Mouse (Mus musculus) neural tube, postnatal 0 days (tissue): ENCODE results near the gene Hecw2. TPM values are rescaled to one million over a fixed set of nuclear protein-coding genes. Genes with fewer than 3 reads are reported as not detected.

ENCODE experiments used
- microRNA-seq: library from miRNA; unstranded; fragments of <30 nt; microRNA quantifications from one replicate; pipeline ENCODE4, GENCODE M21; 2016
- polyA plus RNA-seq: library from polyadenylated mRNA; unstranded; fragments of >200 nt; fragmentation: Nextera tagmentation; extraction: Ambion mirVana; gene quantifications from 2 replicates; pipeline ENCODE4 v1.2.1, GENCODE M21; 2015

Hecw2 gene
- 7.3 and 7.5 TPM in 2 replicates for polyA plus RNA-seq

DNA sequence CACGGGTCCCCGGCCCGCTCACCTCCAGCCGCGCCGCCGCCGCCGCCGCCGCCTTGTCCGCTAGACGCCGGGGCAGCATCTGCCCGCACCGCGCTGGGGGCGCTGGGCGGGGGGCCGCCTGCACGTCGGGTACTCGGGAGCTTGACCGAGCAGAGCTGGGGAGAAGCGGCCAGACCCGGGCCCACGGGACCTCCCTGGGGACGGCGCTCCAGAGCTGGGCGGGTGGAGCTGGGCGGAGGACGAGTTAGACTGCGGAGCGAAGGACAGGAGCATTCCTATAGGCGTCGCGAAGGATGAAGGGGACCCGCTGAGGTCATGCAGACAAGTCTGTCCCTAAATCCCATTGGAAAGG lies at the start of gene Hecw2:
Hecw2 (minus strand) TSS at position 215 of the 352 bp plus-strand sequence.

DNA sequence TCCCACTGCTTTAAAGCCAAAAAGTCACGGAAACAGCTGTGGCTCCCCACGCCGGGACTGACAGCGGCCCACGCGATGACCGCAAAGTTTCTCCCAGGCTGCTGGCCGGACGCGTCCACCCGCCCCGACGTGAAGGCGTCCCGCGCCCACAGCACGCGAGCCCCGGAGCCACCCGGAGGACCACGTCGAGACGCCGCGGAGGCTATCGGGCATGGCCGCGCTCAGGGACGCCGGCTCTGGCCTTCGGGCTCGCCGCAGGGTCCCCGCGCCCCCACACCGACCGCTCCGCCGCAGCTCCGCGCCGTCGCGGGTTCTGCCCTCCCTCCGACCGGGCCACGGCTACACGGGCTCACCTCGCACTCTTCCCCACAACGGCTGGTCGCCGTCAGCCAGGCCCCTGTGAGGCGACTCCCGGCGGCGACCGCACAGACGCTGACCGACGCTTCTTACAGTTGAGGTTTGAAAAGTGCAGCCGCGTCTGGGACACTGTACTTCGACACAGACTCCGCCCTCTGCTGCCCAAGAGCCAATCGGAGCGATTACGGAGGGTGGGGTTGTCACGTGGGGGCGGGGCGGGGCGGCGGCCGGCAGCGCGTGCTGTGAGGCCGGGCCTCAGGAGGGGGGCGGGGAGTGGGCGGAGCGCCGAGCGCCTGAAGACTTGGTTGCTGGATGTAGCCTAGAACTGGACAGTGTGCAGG lies 410.1 kb downstream of the Hecw2 start, which contains the start of gene Stk17b:
Stk17b (minus strand) TSS at position 504 of the 698 bp plus-strand sequence.

Small RNAs within 50 kb of the gene (microRNA-seq; reads per million reads assigned to microRNA genes)
- gene Mir7681, result not detected

Other genes with a start within 250 kb of the Hecw2 start
- 0.11 and 0.12 TPM in 2 replicates for gene Ccdc150, start 55.5 kb upstream of the Hecw2 start, polyA plus RNA-seq
- gene Gtf3c3, start 243.8 kb upstream of the Hecw2 start, polyA plus RNA-seq, result 15.1 and 15.2 TPM in 2 replicates